In genomic region chr12:86687971-86688573, GRCm38 (mm10) we compare ENCODE assay signal across 9 mouse cellular contexts. TPM values are rescaled to one million over a fixed set of nuclear protein-coding genes. Genes with fewer than 3 reads are reported as not detected.
A peak's percentile ranks its signal among the peaks of the same experiment; 100 is the strongest.
DNase-seq lines count a peak whose midpoint lies in the region; ATAC-seq and TF ChIP-seq lines count a peak whose summit lies in the region.
"Had no signal": no experiment of that assay in that cellular context is flagged by ENCODE, and none has a peak within 500 bp of the region (broad histone marks: within the 10 kb centered on the region; RNA-seq: fewer than 3 reads in every experiment).

No protein-coding gene starts in this region.

- peaks cover 67% of the 10 kb centered on the region for H3K36me3 ChIP-seq in forebrain, postnatal 0 days (ENCODE audit: insufficient read depth)
- peaks cover 75% of the 10 kb centered on the region for H3K36me3 ChIP-seq in hindbrain, embryonic 13.5 days

- 88% methylated on average over 4 of the region's 4 CpGs for WGBS in forebrain, postnatal 0 days
- 81% methylated on average over 4 of the region's 4 CpGs for WGBS in hindbrain, embryonic 13.5 days

- no peaks in the 10 kb centered on the region for H3K9me3 ChIP-seq in forebrain, postnatal 0 days (ENCODE audit: low read length)
- H3K9me3 ChIP-seq in hindbrain, embryonic 13.5 days: no peaks in the 10 kb centered on the region

- peaks cover 7% of the 10 kb centered on the region for H3K4me1 ChIP-seq in forebrain, postnatal 0 days (ENCODE audit: insufficient read depth)
- peaks cover 40% of the 10 kb centered on the region for H3K4me1 ChIP-seq in hindbrain, embryonic 13.5 days (replicated peaks)

- TF ChIP-seq CTCF in forebrain, postnatal 0 days (IDR thresholded peaks at IDR 0.05; ENCODE audit: low read depth): no peak

- no peak for ATAC-seq in forebrain, postnatal 0 days
- no peak for ATAC-seq in hindbrain, embryonic 13.5 days (ENCODE audit: low FRiP score)
- ATAC-seq in frontal cortex, adult (ENCODE audit: low TSS enrichment): no peak

- DNase-seq in kidney, postnatal 14 days: peak; percentile 20
- no peak for DNase-seq in kidney, adult 18-20 months
- no peak for DNase-seq in forebrain, postnatal 0 days
- peak; percentile 70 for DNase-seq in lung, postnatal 10 days
- no peak for DNase-seq in adrenal gland, adult 2 months
- no peak for DNase-seq in thymus, postnatal 10 days (ENCODE audit: low spot score in 2 of 2)

- H3K27ac ChIP-seq in forebrain, postnatal 0 days (ENCODE audit: low read depth, low read length): 0 out of 2 replicates have a peak overlapping the region, but pooled peaks have one; percentile 15
- H3K27ac ChIP-seq in hindbrain, embryonic 13.5 days: peak overlapping the region; percentile 9; the same call in 1 of the 2 replicates

- no peak overlapping the region for H3K4me3 ChIP-seq in forebrain, postnatal 0 days (ENCODE audit: low read depth, low read length)
- no peak overlapping the region for H3K4me3 ChIP-seq in hindbrain, embryonic 13.5 days

- H3K4me2 ChIP-seq in forebrain, postnatal 0 days (ENCODE audit: low read depth): no peak overlapping the region
- H3K4me2 ChIP-seq in hindbrain, embryonic 13.5 days: no peak overlapping the region

- H3K9ac ChIP-seq in forebrain, postnatal 0 days: no peak overlapping the region
- no peak overlapping the region for H3K9ac ChIP-seq in hindbrain, embryonic 13.5 days

- no peaks in the 10 kb centered on the region for H3K27me3 ChIP-seq in forebrain, postnatal 0 days (ENCODE audit: insufficient read depth, low read length)
- H3K27me3 ChIP-seq in hindbrain, embryonic 13.5 days: no peaks in the 10 kb centered on the region

RNA-seq across cellular contexts. Expression of gene Vash1, which starts 9.6 kb away (rescaled TPM):
- 93.0 and 96.3 TPM in 2 replicates for total RNA-seq in forebrain, postnatal 0 days (2014; rRNA removed)
- polyA plus RNA-seq in forebrain, postnatal 0 days (2015; fragmentation: Nextera tagmentation; extraction: Ambion mirVana): 25.7 and 33.2 TPM in 2 replicates
- 35.1 TPM in 2 replicates for polyA plus RNA-seq in hindbrain, embryonic 13.5 days (2015; fragmentation: Nextera tagmentation; extraction: Ambion mirVana)
- 1 to 10 TPM; 2.9 to 4.8 TPM for total RNA-seq in adrenal gland, adult 2 months (2021)
- 4.8 and 6.8 TPM in 2 replicates for polyA plus RNA-seq in adrenal gland, adult 2 months (2012; rRNA removed)

RNA-seq across cellular contexts. Expression of gene Angel1, which starts 38.2 kb away (rescaled TPM):
- total RNA-seq in forebrain, postnatal 0 days (2014; rRNA removed): 4.5 and 6.5 TPM in 2 replicates
- polyA plus RNA-seq in forebrain, postnatal 0 days (2015; fragmentation: Nextera tagmentation; extraction: Ambion mirVana): 6.2 and 7.1 TPM in 2 replicates
- 12.6 TPM in 2 replicates for polyA plus RNA-seq in hindbrain, embryonic 13.5 days (2015; fragmentation: Nextera tagmentation; extraction: Ambion mirVana)
- total RNA-seq in adrenal gland, adult 2 months (2021): 1 to 10 TPM; 2.3 to 5.1 TPM
- polyA plus RNA-seq in adrenal gland, adult 2 months (2012; rRNA removed): 2.7 and 3.7 TPM in 2 replicates

RNA-seq across cellular contexts. Expression of gene Lrrc74a, which starts 46.1 kb away (rescaled TPM):
- not detected in 2 replicates for total RNA-seq in forebrain, postnatal 0 days (2014; rRNA removed)
- polyA plus RNA-seq in forebrain, postnatal 0 days (2015; fragmentation: Nextera tagmentation; extraction: Ambion mirVana): not detected in 2 replicates
- not detected in 2 replicates for polyA plus RNA-seq in hindbrain, embryonic 13.5 days (2015; fragmentation: Nextera tagmentation; extraction: Ambion mirVana)
- total RNA-seq in adrenal gland, adult 2 months (2021): not detected
- not detected in 2 replicates for polyA plus RNA-seq in adrenal gland, adult 2 months (2012; rRNA removed)
- polyA plus RNA-seq: embryonic facial prominence, embryonic 11.5 days had no signal

Comparison
In these comparisons a context has a peak if more than half of its experiments do, and no peak if none do; other contexts are left out.
1. DNase-seq: peak in kidney, postnatal 14 days (single experiment) and lung, postnatal 10 days (single experiment); none in kidney, adult 18-20 months (single experiment), forebrain, postnatal 0 days (single experiment), adrenal gland, adult 2 months (single experiment) and thymus, postnatal 10 days (0 of 2).